Mouse (Mus musculus) urinary bladder, adult 2 months (tissue): ENCODE results near the gene Teddm1b. TPM values are rescaled to one million over a fixed set of nuclear protein-coding genes. Genes with fewer than 3 reads are reported as not detected.
A peak's percentile ranks its signal among the peaks of the same experiment; 100 is the strongest.
"Not testable (repeated sequence)": the region's sequence is repeated elsewhere in the genome, so short reads cannot be mapped to it uniquely, and the experiment has no call there.

ENCODE experiments used
- DNase-seq: peaks from one replicate; pipeline ENCODE4 v3.0.0; 2022; ENCODE audit warnings: low spot score
- polyA plus RNA-seq: library from polyadenylated mRNA; depleted of rRNA; stranded (reverse); fragments of >200 nt; gene quantifications from 2 replicates; pipeline ENCODE4 v1.2.3, GENCODE M21; 2012; rRNA removed

The Teddm1b gene
- polyA plus RNA-seq = 0.03 TPM in 1 of 2 replicates, not detected in the other

DNA sequence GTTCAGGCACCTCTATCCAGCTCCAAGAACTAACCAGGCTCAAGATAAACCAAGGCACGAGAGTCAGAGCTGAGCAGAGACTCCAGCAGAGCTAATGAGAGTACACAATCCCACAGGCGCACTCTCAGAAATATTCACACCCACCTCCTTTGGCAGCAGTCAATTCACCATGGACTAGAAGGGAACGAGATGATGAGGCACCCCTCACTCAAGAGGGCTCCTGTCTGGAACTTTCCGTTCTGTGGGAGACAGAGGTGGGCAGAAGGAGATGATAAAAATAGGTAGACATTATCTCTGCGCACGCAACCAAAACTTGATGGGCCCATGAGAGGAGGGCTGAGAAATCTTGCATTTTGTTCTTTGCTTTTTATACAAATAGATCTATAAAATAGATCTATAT, at the start of gene Teddm1b:
Gene Teddm1b, plus strand, starts transcription at position 301 of the 400 bp plus-strand sequence.
- no peak for DNase-seq

DNA sequence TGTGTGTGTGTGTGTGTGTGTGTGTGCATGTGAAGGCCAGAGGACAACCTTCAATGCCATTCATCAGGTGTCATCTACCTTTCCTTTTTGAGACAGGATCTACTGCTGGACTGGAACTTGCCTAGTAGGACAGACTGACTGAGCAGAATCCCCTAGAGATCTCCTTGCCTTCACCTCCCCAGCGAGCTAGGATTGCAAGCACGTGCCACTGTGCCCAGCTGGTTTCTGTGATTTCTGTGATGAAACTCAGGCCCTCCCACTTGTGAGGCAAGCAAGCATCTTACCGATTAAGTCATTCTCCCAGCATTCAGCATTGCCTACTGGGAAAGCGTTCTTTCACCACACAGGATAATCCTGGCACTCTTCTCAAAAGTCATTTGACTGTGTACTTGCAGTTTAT, 43.4 kb upstream of the Teddm1b start:
- no peak for DNase-seq

DNA sequence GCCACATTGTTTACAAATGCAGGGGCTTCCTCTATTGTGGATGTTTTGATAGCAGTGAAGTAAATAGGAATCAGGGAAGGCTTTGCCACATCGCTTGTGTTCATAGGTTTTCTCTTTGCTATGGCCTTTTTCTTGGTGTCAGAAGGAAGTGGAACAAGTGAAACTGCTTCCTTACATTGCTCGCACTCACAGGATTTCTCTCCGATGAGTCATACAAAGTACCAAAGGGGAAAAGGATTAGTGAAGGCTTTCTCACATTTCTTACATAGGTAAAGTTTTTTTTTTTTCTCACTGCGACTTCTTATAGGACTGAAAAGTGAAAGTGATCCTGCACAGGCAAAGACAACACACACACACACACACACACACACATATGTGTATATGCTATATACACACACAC, 38.1 kb upstream of the Teddm1b start:
- DNase-seq = no peak

DNA sequence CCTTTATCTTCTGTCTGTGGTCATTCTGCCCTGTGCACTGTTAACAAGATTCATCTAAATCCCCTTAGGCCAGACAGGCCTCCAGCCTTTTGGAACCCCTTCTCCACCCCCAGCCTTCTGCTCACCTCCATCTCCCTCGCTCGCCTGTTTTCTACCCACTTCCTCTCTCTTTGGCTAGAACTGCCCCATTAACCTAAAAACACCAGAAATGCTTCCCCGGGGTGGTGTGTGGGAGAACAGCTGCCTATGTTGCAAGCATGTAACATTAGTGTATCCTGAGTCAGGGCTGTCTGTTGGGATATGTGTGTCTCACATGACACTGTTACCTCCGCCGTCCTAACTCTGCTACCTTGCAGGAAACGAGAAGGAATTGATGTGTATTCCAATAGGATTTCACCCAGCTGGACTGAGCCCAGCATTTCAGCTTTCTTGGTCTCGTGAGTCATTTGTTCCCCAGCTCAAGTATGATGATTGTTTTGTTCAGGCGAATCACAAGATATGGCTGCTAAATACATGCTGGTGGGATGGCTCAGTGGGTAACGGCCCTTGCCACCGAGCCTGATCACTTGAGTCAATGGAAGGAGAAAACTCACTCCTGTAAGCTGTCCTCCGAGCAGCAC, 31.9 kb upstream of the Teddm1b start:
- DNase-seq = no peak

DNA sequence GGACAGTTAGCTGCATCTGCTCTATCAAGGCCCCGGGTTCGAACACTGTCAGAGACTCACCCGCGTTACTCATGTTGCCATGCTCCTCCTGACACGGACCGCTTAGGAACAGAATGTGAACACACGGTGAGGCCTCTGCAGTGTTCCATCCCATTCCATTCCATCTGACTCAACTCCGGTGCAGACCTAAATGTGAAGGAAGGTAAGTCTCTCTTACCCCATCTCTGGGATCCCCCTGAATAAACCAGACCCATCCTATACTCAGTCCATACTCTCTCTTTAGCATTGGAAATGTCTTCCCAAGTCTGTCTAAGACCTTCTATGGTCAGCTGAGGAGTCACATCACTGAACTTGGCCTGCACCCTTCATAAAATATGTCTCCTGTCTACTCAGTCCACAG, 30.1 kb upstream of the Teddm1b start, which contains the start of gene Rgsl1:
Gene Rgsl1, minus strand, starts transcription at position 101 of the 400 bp plus-strand sequence.
- no peak for DNase-seq

DNA sequence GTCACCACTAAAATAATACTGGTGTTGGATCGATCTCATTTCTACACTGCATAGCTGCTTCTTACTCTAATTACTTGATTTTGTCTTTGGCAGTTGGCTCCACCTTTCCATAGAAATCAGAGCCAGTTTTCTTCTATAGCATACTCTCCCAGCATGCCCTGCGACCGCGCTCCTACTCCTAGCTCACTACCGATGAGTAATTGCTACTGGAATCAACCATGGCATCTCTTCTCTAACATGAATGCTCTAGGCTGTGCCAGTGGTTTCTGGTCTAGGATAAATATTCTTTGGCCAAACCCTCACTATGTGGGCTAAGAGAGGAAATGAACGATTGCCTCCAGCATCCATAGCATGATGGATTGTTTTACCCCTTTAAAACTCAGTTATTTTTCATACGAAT, 27.7 kb upstream of the Teddm1b start:
- no peak for DNase-seq

DNA sequence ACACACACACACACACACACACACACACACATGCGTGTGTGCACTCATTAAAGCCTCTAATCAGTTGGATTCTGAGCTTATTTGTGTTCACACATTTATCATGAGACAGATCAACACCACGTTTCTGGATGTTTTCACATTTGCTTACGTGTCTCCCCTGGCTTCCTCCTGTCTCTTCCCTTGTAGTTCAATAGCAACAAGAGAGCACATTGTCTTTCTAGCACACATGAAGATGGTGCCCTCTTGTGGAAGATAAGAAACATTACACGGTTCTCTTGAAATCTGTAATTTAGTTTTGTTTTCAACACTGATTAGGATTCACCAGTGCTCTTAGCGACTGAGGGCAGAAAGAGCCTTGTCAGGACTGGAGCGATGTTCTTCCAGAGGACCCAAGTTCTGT, 27.3 kb upstream of the Teddm1b start:
- DNase-seq = no peak

DNA sequence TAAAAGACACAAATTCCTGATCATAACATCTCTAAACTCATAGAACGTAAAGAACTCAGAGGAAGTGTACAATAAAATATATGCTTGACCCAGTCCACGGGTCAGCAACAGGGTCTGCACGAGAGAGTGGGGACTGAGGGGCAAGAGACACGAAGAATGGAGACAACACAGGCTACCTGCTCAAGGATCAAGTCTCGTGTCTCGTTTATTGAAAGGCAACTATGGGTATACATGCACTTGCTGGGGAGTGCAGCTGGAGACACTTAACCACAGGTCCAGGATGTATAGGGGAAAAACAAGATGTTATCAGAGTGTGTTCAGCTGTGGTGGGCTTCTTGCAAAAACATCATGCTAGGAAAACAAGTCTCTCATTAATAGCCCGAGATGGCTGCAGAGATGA, 21.4 kb upstream of the Teddm1b start:
- DNase-seq = not testable (repeated sequence)

DNA sequence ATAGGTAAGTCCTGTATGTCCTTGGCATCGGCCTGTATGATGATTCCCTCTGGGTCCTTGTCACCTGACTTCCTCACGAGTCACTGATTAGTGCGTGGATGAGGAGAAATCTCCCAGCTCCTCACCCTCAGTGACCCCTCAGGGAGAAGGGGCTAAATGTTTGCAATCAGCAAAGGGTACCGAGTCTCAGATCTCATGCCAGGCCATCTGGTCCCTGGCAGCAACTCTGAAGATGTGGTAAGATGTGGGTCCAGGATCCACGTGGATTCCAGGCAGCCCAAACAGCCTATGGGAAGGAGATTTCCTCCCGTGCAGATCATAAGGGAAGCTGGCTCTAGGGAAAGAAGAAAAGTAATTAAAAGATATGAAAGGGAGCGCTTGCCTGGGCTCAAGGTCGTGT, 18.2 kb upstream of the Teddm1b start:
- DNase-seq = no peak

DNA sequence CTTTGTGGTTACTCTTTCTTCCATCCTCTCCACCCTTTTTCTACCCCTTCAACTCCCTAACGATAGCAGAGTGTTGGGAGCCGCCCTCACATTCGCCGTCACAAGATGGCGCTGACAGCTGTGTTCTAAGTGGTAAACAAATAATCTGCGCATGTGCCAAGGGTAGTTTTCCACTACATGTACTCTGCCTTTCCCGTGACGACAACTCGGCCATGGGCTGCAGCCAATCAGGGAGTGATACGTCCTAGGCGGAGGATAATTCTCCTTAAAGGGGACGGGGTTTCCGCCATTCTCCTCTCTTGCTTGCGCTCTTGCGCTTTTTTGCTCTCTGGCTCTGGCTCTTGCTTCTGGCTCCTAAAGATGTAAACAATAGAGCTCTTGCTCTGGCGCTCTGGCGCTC, 6.2 kb downstream of the Teddm1b start:
- DNase-seq = not testable (repeated sequence)

DNA sequence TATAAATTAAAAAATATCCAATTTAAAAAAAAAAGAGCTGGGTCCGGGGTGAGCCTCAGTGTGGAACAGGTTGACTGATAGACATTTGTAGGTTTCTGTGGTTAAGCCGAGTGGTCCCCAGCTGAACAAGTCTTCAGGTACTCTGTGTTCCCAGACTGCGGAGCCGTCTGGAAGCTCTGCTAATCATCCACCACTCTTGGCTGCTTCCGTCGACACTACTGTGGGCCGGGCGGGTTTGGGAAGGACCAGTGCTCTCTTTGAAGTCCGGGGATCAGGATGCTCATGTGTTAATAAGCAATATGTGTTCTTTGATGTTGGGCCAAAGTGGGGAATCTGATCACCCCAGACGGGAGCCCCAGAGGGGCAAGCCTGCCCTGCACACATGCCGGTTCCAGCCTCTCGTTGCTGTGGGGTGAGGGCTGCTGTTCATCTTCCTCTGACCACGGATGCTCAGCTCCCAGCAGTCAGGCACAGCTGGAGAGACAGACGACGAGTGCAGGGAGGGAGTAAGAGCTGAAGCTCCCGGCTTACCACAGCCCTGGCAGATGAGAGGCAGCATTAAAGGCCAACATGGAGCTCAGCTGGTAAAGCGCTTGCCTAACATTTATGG, 12.0 kb downstream of the Teddm1b start:
- no peak for DNase-seq

DNA sequence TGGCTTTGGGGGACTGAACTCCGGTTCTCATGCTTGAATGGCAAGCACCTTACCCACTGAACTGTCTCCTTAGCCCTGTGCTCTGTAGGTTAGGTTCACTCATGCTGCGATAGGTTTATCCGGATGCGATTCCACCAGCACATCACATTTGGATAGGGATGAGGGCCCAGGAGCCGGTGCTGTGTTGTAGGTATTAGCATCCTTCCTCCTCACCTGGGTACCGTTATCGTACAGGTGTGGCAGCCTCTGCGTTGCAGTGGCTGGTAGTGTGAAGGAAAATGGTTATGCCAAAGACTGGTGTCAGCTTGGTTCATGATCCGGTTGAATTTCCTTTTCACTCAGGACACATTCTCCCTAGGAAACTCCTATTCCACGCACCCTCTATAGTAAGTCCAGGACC, 16.0 kb downstream of the Teddm1b start:
- no peak for DNase-seq

DNA sequence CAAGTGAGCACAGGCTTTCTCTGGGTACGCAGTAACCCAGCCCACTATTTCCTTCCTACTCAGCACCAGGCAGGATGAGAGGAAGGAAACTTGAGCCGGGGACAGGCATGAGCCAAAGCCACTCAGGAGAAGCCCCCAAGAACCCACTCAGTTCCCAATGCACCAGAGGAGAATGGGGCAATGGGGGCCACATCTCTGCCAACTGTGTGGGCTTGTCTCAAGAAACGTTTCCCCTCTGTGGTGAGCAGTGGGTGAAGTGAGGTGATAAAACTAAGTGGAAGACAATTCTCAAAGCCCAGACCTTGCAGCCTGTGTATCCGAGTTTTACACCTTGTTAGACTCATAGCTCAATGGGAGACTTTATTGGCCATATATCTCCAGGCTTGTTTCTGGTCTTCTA, 17.3 kb downstream of the Teddm1b start, which contains the start of gene Teddm1a:
Gene Teddm1a, plus strand, starts transcription at position 301 of the 400 bp plus-strand sequence.
- no peak for DNase-seq

DNA sequence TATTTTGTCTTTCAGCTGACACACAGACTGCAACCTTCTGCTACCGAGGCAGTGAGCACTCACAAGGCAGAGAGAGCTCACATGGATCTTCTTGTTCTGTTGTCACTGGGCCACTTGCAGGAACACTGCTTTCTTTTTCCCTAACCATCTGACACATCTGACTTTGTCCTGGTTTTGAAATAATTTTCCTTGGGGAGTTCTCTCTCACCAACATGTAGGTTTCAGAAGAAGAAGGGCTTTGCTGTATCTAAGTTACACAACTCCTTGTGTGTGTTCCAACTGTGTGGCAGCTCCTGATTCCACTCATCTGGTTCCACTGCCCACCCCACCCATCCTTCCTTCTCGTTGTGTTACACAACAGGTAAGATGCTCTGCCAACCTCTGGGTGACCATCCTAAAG, 19.6 kb downstream of the Teddm1b start:
- no peak for DNase-seq

DNA sequence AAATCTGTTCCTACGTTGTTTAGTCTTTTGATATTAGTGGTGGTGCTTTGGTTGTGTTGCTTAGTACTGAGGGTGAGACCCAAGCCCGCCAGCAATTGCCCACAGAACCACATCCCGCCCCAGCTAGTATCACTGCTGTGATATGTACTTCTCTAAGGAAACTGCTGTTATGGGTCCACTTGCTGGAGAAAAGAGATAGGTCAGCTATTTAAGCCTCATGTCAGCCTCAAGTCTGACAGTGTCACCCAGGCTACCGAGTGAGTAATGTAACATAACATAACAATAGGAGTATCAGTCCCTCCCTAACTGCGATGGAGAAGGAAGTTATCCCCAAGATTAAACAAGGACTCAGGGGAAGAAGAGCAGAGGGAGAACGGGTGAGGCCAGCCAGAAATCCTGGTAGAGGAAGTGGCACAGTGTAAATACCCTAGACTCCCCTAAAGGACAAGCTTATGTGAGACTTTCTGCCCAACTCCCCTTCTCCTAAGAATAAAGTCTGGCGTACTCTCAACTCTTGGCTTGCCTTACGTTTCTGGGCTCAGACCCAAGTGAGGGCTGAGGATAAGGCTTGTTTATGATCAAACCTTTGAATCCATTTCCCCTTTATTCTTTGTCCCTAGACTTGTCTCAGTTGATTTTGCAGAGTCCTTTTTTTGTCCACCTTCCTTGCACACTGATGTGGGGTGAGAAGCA, 20.2 kb downstream of the Teddm1b start:
- DNase-seq = no peak

DNA sequence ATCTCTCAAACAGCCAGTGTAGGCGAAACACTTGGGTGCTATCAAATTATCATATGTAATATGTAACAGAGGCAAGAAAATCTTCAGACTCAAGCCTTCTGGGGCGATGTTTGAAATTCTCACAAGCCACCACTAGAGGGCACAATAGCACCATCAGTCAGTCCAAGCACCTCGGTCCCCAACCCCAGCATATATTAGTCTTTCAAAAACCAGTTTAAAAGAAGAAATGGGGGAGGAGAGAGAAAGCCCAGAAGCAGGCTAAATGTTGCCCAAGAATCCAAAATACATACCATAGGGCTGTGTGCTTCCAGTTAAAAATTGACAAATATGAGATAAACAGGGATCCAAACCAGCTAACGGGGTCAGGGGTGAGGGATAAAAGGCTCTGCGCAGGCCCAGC, 20.8 kb downstream of the Teddm1b start:
- DNase-seq = no peak

DNA sequence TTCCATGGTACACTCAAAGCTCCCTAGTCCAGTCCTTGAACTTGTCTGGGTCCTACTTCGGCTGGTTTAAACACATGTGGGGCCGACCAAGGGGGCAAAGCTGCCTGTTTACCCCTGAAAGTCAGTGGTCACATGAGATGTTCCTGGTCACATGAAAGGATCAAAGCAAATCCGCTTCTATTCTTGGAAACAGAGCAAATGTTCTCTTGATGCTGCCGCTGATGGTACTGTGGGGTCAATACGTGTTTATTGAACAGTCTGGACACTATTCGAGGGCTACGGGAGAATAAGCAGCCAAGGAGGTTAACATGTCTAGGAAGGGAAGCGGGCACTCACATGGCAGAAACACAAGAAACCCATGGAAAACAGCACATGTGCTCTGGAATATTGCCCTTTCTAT, 23.1 kb downstream of the Teddm1b start:
- DNase-seq = no peak

DNA sequence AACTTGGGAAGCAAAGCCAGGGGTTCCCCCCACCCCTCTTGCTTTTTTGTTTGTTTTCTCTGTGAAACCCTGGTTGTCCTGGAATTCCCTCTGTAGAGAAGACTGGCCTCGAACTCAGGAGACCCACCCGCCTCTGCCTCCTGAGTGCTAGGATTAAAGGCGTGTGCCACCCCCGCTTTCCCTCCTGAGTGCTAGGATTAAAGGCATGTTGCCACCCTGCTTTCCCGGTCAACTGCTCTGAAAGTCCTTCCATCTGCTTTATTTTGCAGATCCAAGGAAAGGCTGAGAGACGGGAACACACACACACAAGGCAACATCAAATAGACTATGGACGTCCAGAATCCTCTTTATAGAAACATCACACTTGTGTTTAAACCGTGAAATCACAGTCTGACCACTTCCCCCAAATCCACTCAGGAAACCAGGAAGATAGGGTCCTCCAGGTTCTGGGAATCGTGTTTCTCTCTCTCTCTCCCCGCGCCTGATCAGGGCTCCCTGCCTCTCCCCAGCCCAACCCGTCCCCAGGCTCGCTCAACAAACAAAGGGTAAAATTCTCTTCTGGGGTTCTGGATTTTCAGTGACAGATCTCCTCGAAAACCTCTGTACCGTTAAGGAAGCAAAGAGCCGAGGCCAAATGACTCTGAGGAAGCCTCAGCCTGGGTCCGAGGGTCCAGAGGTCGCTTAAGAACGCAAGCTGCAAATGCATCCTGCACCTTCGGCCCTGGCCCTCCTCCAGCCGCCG, 25.0 kb downstream of the Teddm1b start:
- no peak for DNase-seq

DNA sequence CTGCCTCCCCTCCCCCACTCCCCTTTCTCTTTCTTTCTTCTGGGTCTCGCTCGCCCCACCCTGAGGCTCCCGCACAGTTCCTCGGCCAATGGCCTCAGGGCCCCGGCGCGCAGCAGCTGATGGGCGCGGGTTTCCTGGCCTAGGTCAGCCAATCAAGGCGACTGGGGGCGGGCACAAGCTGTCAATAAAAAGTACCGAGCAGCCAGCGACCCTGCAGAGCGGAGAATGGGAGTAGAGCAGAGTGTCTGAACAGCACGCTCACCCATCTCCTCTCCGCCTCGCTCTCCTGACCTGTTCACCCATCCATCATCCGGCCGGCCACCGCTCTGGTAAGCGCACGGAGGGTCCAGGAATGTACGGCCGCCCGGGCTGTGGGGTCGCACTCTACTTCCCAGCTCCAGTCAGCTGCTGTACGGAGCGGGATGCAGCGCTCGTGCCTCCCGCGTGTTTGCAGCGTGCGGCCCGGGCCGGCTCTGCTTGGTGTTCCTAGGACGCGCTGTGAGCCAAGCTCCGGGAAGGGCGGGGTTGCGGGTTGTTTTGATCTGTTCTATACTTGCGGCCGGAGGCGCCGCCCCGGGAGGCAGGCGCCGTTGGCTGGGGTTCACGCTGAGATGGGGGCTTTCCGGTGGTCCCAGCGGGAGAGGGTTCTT, 25.7 kb downstream of the Teddm1b start, which contains the start of the genes Glul and Teddm2:
Gene Glul, plus strand, starts transcription at position 214 of the 650 bp plus-strand sequence.
Gene Teddm2, minus strand, starts transcription at position 498 of the 650 bp plus-strand sequence.
- peak; percentile 95 for DNase-seq

DNA sequence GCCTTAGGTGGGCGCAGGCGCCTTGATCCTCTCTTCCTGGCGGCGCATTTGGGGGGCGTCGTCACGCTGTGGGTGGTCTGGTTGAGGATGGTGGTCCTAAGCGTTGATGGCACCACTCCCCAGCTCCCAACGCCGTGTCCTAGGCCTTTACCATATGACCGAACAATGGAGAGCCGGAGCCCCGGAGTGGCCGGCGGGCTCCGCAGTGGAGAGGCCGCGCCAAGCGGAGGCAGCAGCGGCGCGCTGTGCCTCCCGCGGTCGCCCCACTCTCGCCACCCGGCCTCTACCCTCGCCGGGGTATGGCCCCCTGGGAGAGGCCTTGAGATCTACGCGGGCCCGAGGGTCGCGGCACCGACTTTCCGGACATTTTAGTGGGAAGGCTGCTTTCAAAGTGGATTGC, 26.2 kb downstream of the Teddm1b start:
- DNase-seq = no peak

DNA sequence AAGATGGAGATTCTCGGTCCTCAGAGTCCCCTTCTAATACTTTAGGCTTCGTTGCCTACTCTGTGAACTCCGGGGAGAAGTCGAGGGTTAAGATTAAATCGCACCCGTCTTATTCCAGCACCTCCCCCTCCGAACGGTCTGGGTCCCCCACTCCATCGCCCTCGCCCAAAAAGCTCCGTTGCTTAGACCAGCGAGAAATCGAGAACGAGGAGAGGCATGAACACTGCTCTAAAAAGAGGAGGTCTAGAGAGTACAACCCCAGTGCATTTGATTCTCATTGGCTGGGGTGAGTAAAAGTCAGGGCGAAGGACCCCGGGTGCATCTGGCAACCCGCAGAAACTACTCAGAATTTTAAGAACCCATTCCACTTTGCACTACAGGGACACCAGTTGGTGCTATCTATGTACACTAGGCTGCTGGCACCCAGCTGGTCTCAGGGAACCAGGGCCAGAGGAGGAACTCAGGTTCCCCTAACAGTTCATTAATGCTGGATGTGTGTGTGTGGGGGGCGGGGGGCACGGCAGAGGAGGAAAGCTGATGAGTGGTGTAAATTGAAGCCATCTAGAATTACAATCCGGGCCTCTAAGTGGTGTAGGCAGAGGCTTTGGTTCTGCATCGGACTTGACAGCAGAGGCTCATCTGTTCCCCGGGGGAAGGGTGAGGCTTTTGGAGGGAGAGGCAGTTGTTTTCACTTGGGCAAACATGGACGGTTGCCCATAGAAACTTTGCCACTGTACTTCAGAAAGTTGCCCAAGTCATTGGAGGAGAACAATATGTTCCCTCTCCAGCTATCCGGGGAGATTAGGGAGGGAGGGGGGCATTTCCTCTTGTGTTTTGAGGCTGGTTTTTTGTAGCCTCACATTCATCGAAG, 26.9 kb downstream of the Teddm1b start:
- DNase-seq = no peak
